Mouse (Mus musculus) heart, postnatal 0 days (tissue): ENCODE results near the gene Bcor. TPM values are rescaled to one million over a fixed set of nuclear protein-coding genes. Genes with fewer than 3 reads are reported as not detected.

ENCODE experiments used
- ATAC-seq: fragments of 200-750 bp; cut with Nextera tagmentation; 2 replicates; pipeline ENCODE4 v1.8.0; 2017; ENCODE audit warnings: low read depth, moderate number of reproducible peaks, moderate library complexity; ENCODE audit not compliant: insufficient read depth
- DNase-seq: peaks from one replicate; pipeline ENCODE4 v3.0.0-alpha.2; 2016; ENCODE audit warnings: low spot score
- H3K27ac ChIP-seq: fragments of 300-500 bp; sonication (generic); 2 replicates; pipeline ENCODE4 v1.5.1; 2014; ENCODE audit warnings: low read depth, mild to moderate bottlenecking
- H3K27me3 ChIP-seq: fragments of 300-500 bp; sonication (generic); 2 replicates; pipeline ENCODE4 v1.6.1; 2014; ENCODE audit warnings: low read length, mixed read lengths; ENCODE audit not compliant: control insufficient read depth, insufficient read depth
- H3K36me3 ChIP-seq: fragments of 300-500 bp; sonication (generic); replicated peaks from 2 replicates; pipeline ENCODE4 v1.6.1; 2014; ENCODE audit warnings: low read length, mixed read lengths; ENCODE audit not compliant: control insufficient read depth, insufficient read depth
- H3K4me1 ChIP-seq: fragments of 300-500 bp; sonication (generic); 2 replicates; pipeline ENCODE4 v1.6.1; 2014; ENCODE audit warnings: antibody characterized with exemption; ENCODE audit not compliant: control insufficient read depth, insufficient read depth
- H3K4me2 ChIP-seq: fragments of 300-500 bp; sonication (generic); 2 replicates; pipeline ENCODE4 v1.6.1; 2014; ENCODE audit warnings: low read depth, mild to moderate bottlenecking, low read length, moderate library complexity
- H3K4me3 ChIP-seq: fragments of 300-500 bp; sonication (generic); 2 replicates; pipeline ENCODE4 v1.5.1; 2014; ENCODE audit warnings: low read depth, low read length
- H3K9ac ChIP-seq: fragments of 300-500 bp; sonication (generic); replicated peaks from 2 replicates; pipeline ENCODE4 v1.6.1; 2014; ENCODE audit warnings: low read depth, low read length, mixed read lengths
- H3K9me3 ChIP-seq: fragments of 300-500 bp; sonication (generic); replicated peaks from 2 replicates; pipeline ENCODE4 v1.6.1; 2016; ENCODE audit warnings: low read length; ENCODE audit not compliant: control insufficient read depth
- CTCF ChIP-seq: IDR thresholded peaks from 2 replicates; pipeline ENCODE4 v1.5.1; 2016; ENCODE audit warnings: antibody characterized with exemption, control low read depth, low read depth
- EP300 ChIP-seq: IDR thresholded peaks from 2 replicates; pipeline ENCODE4 v1.6.1; 2016; ENCODE audit warnings: antibody characterized with exemption, low read depth
- WGBS: fragments of 180-500 bp; shearing (Covaris S2); extraction: QIAGEN DNeasy Blood & Tissue Kit; methylation state at CpG from one replicate; pipeline ENCODE4 v1.1.7; 2014; 5-methylcytosine and 5-hydroxymethylcytosine counted together
- polyA plus RNA-seq: library from polyadenylated mRNA; unstranded; fragments of >200 nt; fragmentation: Nextera tagmentation; extraction: Ambion mirVana; gene quantifications from 2 replicates; pipeline ENCODE4 v1.2.1, GENCODE M21; 2015
- total RNA-seq: library from RNA; depleted of rRNA; stranded (reverse); fragments of >200 nt; gene quantifications from 2 replicates; pipeline ENCODE4 v1.2.3, GENCODE M21; 2014; ENCODE audit warnings: low replicate concordance

Gene Bcor
- total and polyA plus RNA-seq, 2 experiments from 2014 or later, result 8.9 to 25.7 TPM

DNA sequence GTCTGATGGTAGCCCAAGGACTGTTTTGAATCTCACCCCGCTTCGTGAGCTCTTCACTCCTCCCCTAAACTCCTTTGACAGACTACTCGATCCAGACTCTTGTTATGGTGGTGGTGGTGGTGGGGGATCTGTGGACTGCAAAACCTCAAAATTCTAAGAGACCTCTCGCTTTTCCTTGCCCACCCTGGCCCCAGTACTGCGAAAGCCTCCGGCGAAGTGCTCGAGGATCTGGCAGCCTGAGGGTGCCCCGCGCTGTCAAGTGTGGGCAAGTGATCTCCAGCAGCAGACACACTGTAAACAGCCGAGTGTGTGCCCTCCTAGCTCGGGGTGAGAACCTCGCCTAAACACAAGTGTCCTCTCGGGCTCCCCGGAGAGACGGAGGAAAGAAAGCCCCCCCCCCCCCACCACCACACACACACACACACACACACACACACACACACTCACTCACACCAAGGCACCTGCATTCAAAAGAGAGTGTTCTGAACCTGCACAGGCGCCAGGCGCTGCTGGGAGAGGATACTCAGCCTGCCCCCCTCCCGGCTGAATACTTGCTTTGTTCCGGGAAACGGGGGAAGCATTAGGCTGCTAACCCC, 26.2 kb downstream of the Bcor start:
- DNase-seq (no peak), ATAC-seq (no peak)
- Histone ChIP-seq H3K9ac (peak overlapping the region; percentile 59), H3K4me2 (peak overlapping the region; percentile 82), H3K36me3 (no peaks in the 10 kb centered on the region), H3K4me3 (peak overlapping the region; percentile 53), H3K27me3 (peaks cover 20% of the 10 kb centered on the region; the same call in 1 of the 2 replicates), H3K4me1 (peaks cover 3% of the 10 kb centered on the region; the same call in 1 of the 2 replicates), H3K9me3 (no peaks in the 10 kb centered on the region), H3K27ac (peak overlapping the region; percentile 88)
- TF ChIP-seq CTCF (no peak), EP300 (no peak)
- WGBS, result 6% methylated on average over 21 of the region's 21 CpGs

DNA sequence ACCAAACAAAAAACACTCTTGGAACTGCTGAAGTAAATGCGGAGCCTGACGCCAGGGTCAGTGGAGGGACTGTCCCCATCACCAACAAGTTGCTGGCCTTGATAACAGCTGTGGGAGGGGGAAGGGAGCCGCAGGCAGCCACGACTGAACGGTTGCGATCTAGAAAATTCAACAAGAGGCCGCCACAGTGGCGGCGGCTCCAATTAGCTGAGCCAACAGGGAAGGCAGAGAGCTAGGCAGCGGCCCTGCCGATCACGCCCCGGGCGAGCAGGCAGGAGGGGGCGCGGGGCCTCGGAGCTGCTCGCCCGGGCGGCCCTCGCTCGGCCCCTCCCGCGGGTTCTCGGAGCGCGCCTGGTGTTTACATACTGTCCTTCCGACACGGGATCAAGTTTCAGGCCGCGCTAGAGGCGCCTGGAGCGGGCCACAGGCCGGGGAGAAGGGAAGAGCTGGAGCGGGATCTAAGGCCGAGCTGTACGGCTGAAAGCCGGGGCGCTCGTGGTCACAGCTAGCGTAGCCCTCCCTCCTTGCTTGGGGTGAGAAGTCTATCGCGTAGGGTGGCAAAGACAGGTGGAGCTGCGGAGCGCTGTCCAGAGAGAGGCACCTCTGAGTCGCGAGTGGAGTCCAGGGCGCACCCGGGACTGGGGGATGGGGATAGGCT, 26.8 kb downstream of the Bcor start:
- DNase-seq (no peak), ATAC-seq (peak; percentile 31)
- Histone ChIP-seq H3K4me2 (peak overlapping the region; percentile 82), H3K27ac (peak overlapping the region; percentile 88), H3K9me3 (no peaks in the 10 kb centered on the region), H3K9ac (peak overlapping the region; percentile 59), H3K36me3 (no peaks in the 10 kb centered on the region), H3K4me1 (peaks cover 6% of the 10 kb centered on the region; the same call in 1 of the 2 replicates), H3K27me3 (peaks cover 19% of the 10 kb centered on the region; the same call in 1 of the 2 replicates), H3K4me3 (peak overlapping the region; percentile 53)
- TF ChIP-seq CTCF (no peak), EP300 (no peak)
- 1% methylated on average over 47 of the region's 49 CpGs for WGBS

DNA sequence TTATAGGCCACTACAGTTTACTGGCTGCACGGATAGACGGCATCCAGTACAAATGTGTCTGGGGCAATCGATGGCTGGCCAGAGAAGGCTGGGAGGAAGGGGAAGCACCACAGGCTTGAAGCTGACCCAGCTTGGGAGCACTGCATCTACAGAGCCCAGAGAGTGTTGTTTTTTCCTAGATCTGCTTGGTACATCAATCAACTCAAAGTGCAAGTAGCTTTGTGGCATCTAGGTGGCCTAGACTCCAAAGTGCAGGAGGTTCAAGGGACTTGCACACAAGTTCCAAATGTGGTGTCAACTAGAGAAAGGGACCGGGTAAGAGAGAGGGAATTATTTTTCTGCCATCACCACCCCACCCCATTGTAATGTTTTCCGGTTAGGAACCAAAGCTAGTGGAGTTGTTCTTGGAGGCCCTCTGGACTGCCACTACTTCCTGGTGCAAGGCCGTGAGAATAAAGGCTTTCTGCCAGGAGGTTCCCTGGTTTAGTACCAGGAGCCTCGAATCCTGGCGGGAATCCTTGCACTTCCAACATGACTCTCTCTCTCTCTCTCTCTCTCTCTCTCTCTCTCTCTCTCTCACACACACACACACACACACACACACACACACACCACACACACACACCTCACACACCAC, 27.5 kb downstream of the Bcor start:
- H3K9ac ChIP-seq, result no peak overlapping the region
- ATAC-seq, result no peak

GRCm38 (mm10) chrX:12129828-12130809, 30.0 kb downstream of the Bcor start:
- no peaks in the 10 kb centered on the region for H3K9me3 ChIP-seq
- H3K4me3 ChIP-seq, result no peak overlapping the region
- no peak overlapping the region; the same call in 1 of the 2 replicates for H3K4me2 ChIP-seq
- DNase-seq (no peak), ATAC-seq (no peak)
- TF ChIP-seq EP300, result no peak
- no peak overlapping the region for H3K9ac ChIP-seq
- 44% methylated on average over 14 of the region's 14 CpGs for WGBS
- peaks cover 5% of the 10 kb centered on the region; the same call in 1 of the 2 replicates for H3K27me3 ChIP-seq
- no peaks in the 10 kb centered on the region for H3K36me3 ChIP-seq
- peaks cover 6% of the 10 kb centered on the region; the same call in 1 of the 2 replicates for H3K4me1 ChIP-seq
- no peak overlapping the region for H3K27ac ChIP-seq

More for the DNA sequence above, 27.5 kb downstream of the Bcor start:
- Histone ChIP-seq H3K27me3 (peaks cover 14% of the 10 kb centered on the region; the same call in 1 of the 2 replicates), H3K9me3 (no peaks in the 10 kb centered on the region), H3K36me3 (no peaks in the 10 kb centered on the region), H3K4me3 (no peak overlapping the region), H3K27ac (peak overlapping the region; percentile 88; the same call in 1 of the 2 replicates), H3K4me2 (peak overlapping the region; percentile 82), H3K4me1 (peaks cover 6% of the 10 kb centered on the region; the same call in 1 of the 2 replicates)
- DNase-seq, result no peak
- no peak for TF ChIP-seq CTCF
- TF ChIP-seq EP300, result no peak
- 29% methylated on average over 8 of the region's 8 CpGs for WGBS

DNA sequence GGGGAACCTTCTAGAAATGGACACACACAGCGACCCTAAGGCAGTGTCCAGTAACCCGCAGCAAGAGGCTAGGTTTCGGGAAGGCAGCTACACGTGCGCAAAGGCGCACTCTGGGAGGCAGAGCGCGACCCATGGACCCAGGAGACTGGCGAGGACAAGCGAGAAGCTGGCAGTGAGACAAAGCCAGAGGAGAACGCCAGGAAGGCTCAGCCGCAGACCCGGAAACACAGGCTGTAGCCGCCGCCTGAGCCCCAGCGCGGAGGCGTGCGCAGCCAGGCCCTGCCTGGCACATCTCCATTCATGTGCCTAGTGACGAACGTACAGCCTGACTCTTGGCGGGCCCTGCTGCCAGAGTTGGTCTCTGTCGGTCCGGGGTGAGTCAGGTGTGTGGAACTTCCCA, 30.9 kb downstream of the Bcor start:
- TF ChIP-seq EP300 (0 out of 2 replicates have a peak, but pooled peaks have one; percentile 33), CTCF (0 out of 2 replicates have a peak, but pooled peaks have one; percentile 3)
- Histone ChIP-seq H3K9me3 (no peaks in the 10 kb centered on the region), H3K27me3 (peaks cover 2% of the 10 kb centered on the region; the same call in 1 of the 2 replicates), H3K4me2 (peak overlapping the region; percentile 86), H3K27ac (peak overlapping the region; percentile 87), H3K4me3 (peak overlapping the region; percentile 69), H3K9ac (peak overlapping the region; percentile 69; the same call in 1 of the 2 replicates), H3K4me1 (peaks cover 8% of the 10 kb centered on the region; the same call in 1 of the 2 replicates), H3K36me3 (no peaks in the 10 kb centered on the region)
- WGBS, result 4% methylated on average over 24 of the region's 24 CpGs
- DNase-seq, result peak; percentile 83
- ATAC-seq, result peak; percentile 64
